Comparison of ENCODE assay signal across 21 mouse cellular contexts in the genomic region with DNA sequence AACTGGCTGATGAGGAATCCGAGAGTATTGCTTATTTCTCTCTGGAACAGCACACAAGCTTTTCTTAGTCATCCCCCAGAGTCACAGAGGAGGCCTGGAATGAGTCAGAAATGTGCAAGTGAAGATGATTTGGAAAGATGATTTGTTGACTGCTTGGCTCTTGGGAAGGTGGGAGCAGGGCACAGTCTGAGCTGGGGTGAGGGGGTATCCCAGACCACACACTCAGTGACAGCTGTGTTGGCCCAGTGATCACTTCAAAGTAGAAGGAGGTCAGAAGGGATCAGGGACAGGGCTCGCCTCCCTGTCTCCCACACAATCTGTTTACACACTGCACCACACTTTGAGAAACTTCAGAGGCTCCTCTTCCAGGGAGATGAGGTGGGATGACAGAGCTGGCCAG. TPM values are rescaled to one million over a fixed set of nuclear protein-coding genes. Genes with fewer than 3 reads are reported as not detected.
DNase-seq lines count a peak whose midpoint lies in the region; ATAC-seq lines count a peak whose summit lies in the region.
"Had no signal": no experiment of that assay in that cellular context is flagged by ENCODE, and none has a peak within 500 bp of the region (broad histone marks: within the 10 kb centered on the region; RNA-seq: fewer than 3 reads in every experiment).

No protein-coding gene starts in this region.

- no peak overlapping the region for H3K4me2 ChIP-seq in lung, embryonic 16.5 days (ENCODE audit: low read depth, low read length)
- no peak overlapping the region for H3K4me2 ChIP-seq in midbrain, embryonic 13.5 days (replicated peaks)
- H3K4me2 ChIP-seq: forebrain, embryonic 13.5 days; heart, embryonic 13.5 days; hindbrain, embryonic 13.5 days had no signal

- no peak overlapping the region for H3K4me3 ChIP-seq in lung, embryonic 16.5 days (ENCODE audit: low read length)
- no peak overlapping the region for H3K4me3 ChIP-seq in midbrain, embryonic 13.5 days (replicated peaks)
- H3K4me3 ChIP-seq: forebrain, embryonic 13.5 days; heart, embryonic 13.5 days; hindbrain, embryonic 13.5 days; left cerebral cortex, adult 2 months; midbrain, embryonic 10.5 days had no signal

- H3K36me3 ChIP-seq in lung, embryonic 16.5 days (ENCODE audit: control insufficient read depth, insufficient read depth, low read length), result no peaks in the 10 kb centered on the region
- H3K36me3 ChIP-seq in midbrain, embryonic 13.5 days, result no peaks in the 10 kb centered on the region
- H3K36me3 ChIP-seq: heart, embryonic 13.5 days; hindbrain, embryonic 13.5 days; midbrain, embryonic 10.5 days had no signal

- no peaks in the 10 kb centered on the region for H3K27me3 ChIP-seq in lung, embryonic 16.5 days (ENCODE audit: control insufficient read depth, insufficient read depth, low read depth, low read length)
- H3K27me3 ChIP-seq in midbrain, embryonic 13.5 days, result no peaks in the 10 kb centered on the region
- H3K27me3 ChIP-seq: heart, embryonic 13.5 days; hindbrain, embryonic 13.5 days had no signal

- H3K9ac ChIP-seq in lung, embryonic 16.5 days (ENCODE audit: low read length), result no peak overlapping the region
- H3K9ac ChIP-seq in midbrain, embryonic 13.5 days (replicated peaks), result no peak overlapping the region
- H3K9ac ChIP-seq: forebrain, embryonic 13.5 days; heart, embryonic 13.5 days; hindbrain, embryonic 13.5 days; liver, embryonic 14.5 days had no signal

- ATAC-seq in lung, embryonic 16.5 days (ENCODE audit: low read depth), result peak; percentile 97
- no peak for ATAC-seq in midbrain, embryonic 13.5 days
- ATAC-seq: forebrain, embryonic 13.5 days had no signal

- peaks cover 8% of the 10 kb centered on the region for H3K4me1 ChIP-seq in lung, embryonic 16.5 days (replicated peaks; ENCODE audit: control insufficient read depth, insufficient read depth, low read length)
- no peaks in the 10 kb centered on the region for H3K4me1 ChIP-seq in midbrain, embryonic 13.5 days (replicated peaks)
- H3K4me1 ChIP-seq: forebrain, embryonic 13.5 days; heart, embryonic 13.5 days; hindbrain, embryonic 13.5 days; midbrain, embryonic 10.5 days had no signal

- peak overlapping the region; percentile 66; the same call in 1 of the 2 replicates for H3K27ac ChIP-seq in lung, embryonic 16.5 days (ENCODE audit: low read length)
- no peak overlapping the region for H3K27ac ChIP-seq in midbrain, embryonic 13.5 days
- H3K27ac ChIP-seq: forebrain, embryonic 13.5 days; heart, embryonic 13.5 days; hindbrain, embryonic 13.5 days; left cerebral cortex, adult 2 months; liver, embryonic 14.5 days; midbrain, embryonic 10.5 days had no signal

- DNase-seq in gastrocnemius, postnatal 25 days, result peak; percentile 44
- DNase-seq in gastrocnemius, adult 8-10 months (ENCODE audit: low spot score in 2 of 2), result no peak
- DNase-seq in NIH3T3 (ENCODE audit: low read depth), result peak; percentile 79
- DNase-seq in skeletal muscle tissue, adult 2 months (ENCODE audit: low read depth, low spot score), result peak; percentile 48
- DNase-seq in adrenal gland, postnatal 4 days (ENCODE audit: low spot score in 2 of 2), result no peak
- DNase-seq: adrenal gland, postnatal 14 days; B cell, adult 2 months; cerebellum, adult 9-10 months; kidney, adult 18-20 months; thymus, postnatal 25 days had no signal

- no peaks in the 10 kb centered on the region for H3K9me3 ChIP-seq in lung, embryonic 16.5 days (ENCODE audit: control insufficient read depth, low read length)
- no peaks in the 10 kb centered on the region for H3K9me3 ChIP-seq in midbrain, embryonic 13.5 days
- H3K9me3 ChIP-seq: forebrain, embryonic 13.5 days; heart, embryonic 13.5 days; hindbrain, embryonic 13.5 days; midbrain, embryonic 10.5 days had no signal

- 32% methylated on average over 2 of the region's 2 CpGs for WGBS in lung, embryonic 16.5 days
- 74% methylated on average over 2 of the region's 2 CpGs for WGBS in midbrain, embryonic 13.5 days

RNA-seq across cellular contexts. Expression of a gene that starts 24.5 kb away (rescaled TPM):
- under 1 TPM; 0.11 to 0.26 TPM for total RNA-seq in gastrocnemius, postnatal 25 days (2021)
- under 1 TPM; 0.29 to 0.54 (median 0.30) TPM for total RNA-seq in gastrocnemius, adult 8-10 months (2022)
- 0.58 and 0.70 TPM in 2 replicates for polyA plus RNA-seq in lung, embryonic 16.5 days (2015; fragmentation: Nextera tagmentation; extraction: Ambion mirVana)
- 10 to 100 TPM; 33.3 to 59.2 TPM for total RNA-seq in adrenal gland, postnatal 4 days (2021)
- 0.34 and 0.73 TPM in 2 replicates for polyA plus RNA-seq in midbrain, embryonic 13.5 days (2015; fragmentation: Nextera tagmentation; extraction: Ambion mirVana)
- total RNA-seq: granulocyte monocyte progenitor cell, adult 5-6 weeks; MEL had no signal
- polyA plus RNA-seq: forebrain, embryonic 13.5 days; midbrain, embryonic 10.5 days; neural tube, embryonic 14.5 days had no signal

Comparison
In these comparisons a context has a peak if more than half of its experiments do, and no peak if none do; other contexts are left out.
1. DNase-seq: peak in gastrocnemius, postnatal 25 days (single experiment), NIH3T3 (single experiment) and skeletal muscle tissue, adult 2 months (single experiment); none in gastrocnemius, adult 8-10 months (0 of 2) and adrenal gland, postnatal 4 days (0 of 2).
2. RNA of a gene that starts 24.5 kb away (total RNA-seq): 33.3 to 59.2 TPM in adrenal gland, postnatal 4 days; 0.29 to 0.54 TPM in gastrocnemius, adult 8-10 months and 0.11 to 0.26 TPM in gastrocnemius, postnatal 25 days; every median in the first group is over 10 times any median in the second.